Mouse (Mus musculus) heart, postnatal 0 days (tissue): ENCODE results near the gene Hist1h2ap. TPM values are rescaled to one million over a fixed set of nuclear protein-coding genes. Genes with fewer than 3 reads are reported as not detected.
"Not testable (repeated sequence)": the region's sequence is repeated elsewhere in the genome, so short reads cannot be mapped to it uniquely, and the experiment has no call there.

ENCODE experiments used
- ATAC-seq: fragments of 200-750 bp; cut with Nextera tagmentation; 2 replicates; pipeline ENCODE4 v1.8.0; 2017; ENCODE audit warnings: low read depth, moderate number of reproducible peaks, moderate library complexity; ENCODE audit not compliant: insufficient read depth
- DNase-seq: peaks from one replicate; pipeline ENCODE4 v3.0.0-alpha.2; 2016; ENCODE audit warnings: low spot score
- H3K27ac ChIP-seq: fragments of 300-500 bp; sonication (generic); 2 replicates; pipeline ENCODE4 v1.5.1; 2014; ENCODE audit warnings: low read depth, mild to moderate bottlenecking
- H3K27me3 ChIP-seq: fragments of 300-500 bp; sonication (generic); 2 replicates; pipeline ENCODE4 v1.6.1; 2014; ENCODE audit warnings: low read length, mixed read lengths; ENCODE audit not compliant: control insufficient read depth, insufficient read depth
- H3K36me3 ChIP-seq: fragments of 300-500 bp; sonication (generic); replicated peaks from 2 replicates; pipeline ENCODE4 v1.6.1; 2014; ENCODE audit warnings: low read length, mixed read lengths; ENCODE audit not compliant: control insufficient read depth, insufficient read depth
- H3K4me1 ChIP-seq: fragments of 300-500 bp; sonication (generic); 2 replicates; pipeline ENCODE4 v1.6.1; 2014; ENCODE audit warnings: antibody characterized with exemption; ENCODE audit not compliant: control insufficient read depth, insufficient read depth
- H3K4me2 ChIP-seq: fragments of 300-500 bp; sonication (generic); 2 replicates; pipeline ENCODE4 v1.6.1; 2014; ENCODE audit warnings: low read depth, mild to moderate bottlenecking, low read length, moderate library complexity
- H3K4me3 ChIP-seq: fragments of 300-500 bp; sonication (generic); 2 replicates; pipeline ENCODE4 v1.5.1; 2014; ENCODE audit warnings: low read depth, low read length
- H3K9ac ChIP-seq: fragments of 300-500 bp; sonication (generic); replicated peaks from 2 replicates; pipeline ENCODE4 v1.6.1; 2014; ENCODE audit warnings: low read depth, low read length, mixed read lengths
- H3K9me3 ChIP-seq: fragments of 300-500 bp; sonication (generic); replicated peaks from 2 replicates; pipeline ENCODE4 v1.6.1; 2016; ENCODE audit warnings: low read length; ENCODE audit not compliant: control insufficient read depth
- CTCF ChIP-seq: IDR thresholded peaks from 2 replicates; pipeline ENCODE4 v1.5.1; 2016; ENCODE audit warnings: antibody characterized with exemption, control low read depth, low read depth
- EP300 ChIP-seq: IDR thresholded peaks from 2 replicates; pipeline ENCODE4 v1.6.1; 2016; ENCODE audit warnings: antibody characterized with exemption, low read depth
- WGBS: fragments of 180-500 bp; shearing (Covaris S2); extraction: QIAGEN DNeasy Blood & Tissue Kit; methylation state at CpG from one replicate; pipeline ENCODE4 v1.1.7; 2014; 5-methylcytosine and 5-hydroxymethylcytosine counted together
- polyA plus RNA-seq: library from polyadenylated mRNA; unstranded; fragments of >200 nt; fragmentation: Nextera tagmentation; extraction: Ambion mirVana; gene quantifications from 2 replicates; pipeline ENCODE4 v1.2.1, GENCODE M21; 2015
- total RNA-seq: library from RNA; depleted of rRNA; stranded (reverse); fragments of >200 nt; gene quantifications from 2 replicates; pipeline ENCODE4 v1.2.3, GENCODE M21; 2014; ENCODE audit warnings: low replicate concordance; rRNA removed

Hist1h2ap gene
- 1,615 and 1,927 TPM in 2 replicates for total RNA-seq
- polyA plus RNA-seq = 664 and 726 TPM in 2 replicates

DNA sequence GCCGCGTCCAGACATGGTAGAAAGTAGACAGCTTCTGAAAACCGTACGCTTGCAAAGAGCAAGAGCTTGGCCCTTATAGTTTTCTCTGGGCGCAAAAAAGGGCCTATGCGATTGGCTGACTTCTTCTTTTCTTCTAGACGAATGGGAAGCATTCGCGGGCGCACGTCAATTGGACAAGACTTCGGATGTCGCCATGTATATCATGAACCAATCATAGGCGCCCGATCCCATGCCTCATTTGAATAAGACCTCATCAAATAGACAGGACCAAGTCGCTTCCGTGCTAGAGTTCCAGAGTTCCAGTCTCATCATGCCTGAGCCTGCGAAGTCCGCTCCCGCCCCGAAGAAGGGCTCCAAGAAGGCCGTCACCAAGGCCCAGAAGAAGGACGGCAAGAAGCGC, at the start of gene Hist1h2ap, which contains the start of gene Hist1h2br:
TSS of gene Hist1h2ap (minus strand) at position 47 of the 400 bp plus-strand sequence.
TSS of gene Hist1h2br (plus strand) at position 283 of the 400 bp plus-strand sequence.
- not testable (repeated sequence) for H3K4me2 ChIP-seq
- no CpG with 5 or more reads among the region's 24 CpGs for WGBS

DNA sequence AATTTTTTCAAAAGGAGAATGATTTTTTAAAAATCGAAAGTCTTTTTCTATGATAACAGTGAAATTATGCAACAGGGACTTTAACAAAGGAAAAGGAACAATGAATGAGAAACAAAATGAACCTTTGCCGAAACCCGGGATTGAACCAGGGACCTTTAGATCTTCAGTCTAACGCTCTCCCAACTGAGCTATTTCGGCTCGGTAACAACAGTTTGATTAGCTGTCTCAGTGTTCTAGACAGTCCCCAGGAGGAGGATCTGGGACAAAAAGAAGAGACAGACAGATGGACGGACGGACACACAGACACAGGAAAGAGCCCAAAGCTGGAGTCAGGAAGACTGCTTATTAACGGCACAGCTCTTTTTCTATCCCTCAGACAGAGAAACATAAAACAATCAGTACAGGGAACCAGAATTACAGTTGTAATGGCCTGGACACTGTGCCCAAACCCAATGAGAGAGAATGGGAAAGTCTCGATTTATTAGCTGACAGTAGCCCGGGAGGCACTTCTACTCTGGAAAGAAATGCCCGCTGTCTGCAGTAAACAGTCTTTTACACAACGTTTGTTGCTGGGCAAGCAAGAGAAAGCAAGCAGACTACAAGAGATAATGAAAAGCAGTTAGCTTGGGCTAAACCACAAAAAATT, 49.6 kb upstream of the Hist1h2ap start:
- Histone ChIP-seq H3K4me3 (peak overlapping the region; percentile 36), H3K27me3 (no peaks in the 10 kb centered on the region), H3K9ac (no peak overlapping the region), H3K4me2 (peak overlapping the region; percentile 56), H3K4me1 (no peaks in the 10 kb centered on the region), H3K9me3 (no peaks in the 10 kb centered on the region), H3K36me3 (no peaks in the 10 kb centered on the region), H3K27ac (no peak overlapping the region)
- TF ChIP-seq CTCF = no peak
- no peak for TF ChIP-seq EP300
- ATAC-seq (no peak; the same call in 1 of the 2 replicates), DNase-seq (peak; percentile 7)
- WGBS = 5% methylated on average over 13 of the region's 13 CpGs

More for the DNA sequence above, at the start of gene Hist1h2ap, which contains the start of gene Hist1h2br:
- not testable (repeated sequence) for H3K4me3 ChIP-seq, DNase-seq, H3K4me1 ChIP-seq, H3K27me3 ChIP-seq, H3K9ac ChIP-seq, H3K27ac ChIP-seq, H3K9me3 ChIP-seq, H3K36me3 ChIP-seq
- peak; percentile 92 for ATAC-seq

GRCm38 (mm10) chr13:21881878-21882669, 48.8 kb upstream of the Hist1h2ap start:
- no peaks in the 10 kb centered on the region for H3K36me3 ChIP-seq
- ATAC-seq (no peak), DNase-seq (no peak)
- peak overlapping the region; percentile 56 for H3K4me2 ChIP-seq
- TF ChIP-seq EP300 (no peak), CTCF (no peak)
- H3K9me3 ChIP-seq = no peaks in the 10 kb centered on the region
- no peaks in the 10 kb centered on the region for H3K27me3 ChIP-seq
- no peaks in the 10 kb centered on the region for H3K4me1 ChIP-seq
- no peak overlapping the region for H3K9ac ChIP-seq
- H3K27ac ChIP-seq = no peak overlapping the region
- H3K4me3 ChIP-seq = peak overlapping the region; percentile 36
- WGBS = 6% methylated on average over 27 of the region's 27 CpGs

DNA sequence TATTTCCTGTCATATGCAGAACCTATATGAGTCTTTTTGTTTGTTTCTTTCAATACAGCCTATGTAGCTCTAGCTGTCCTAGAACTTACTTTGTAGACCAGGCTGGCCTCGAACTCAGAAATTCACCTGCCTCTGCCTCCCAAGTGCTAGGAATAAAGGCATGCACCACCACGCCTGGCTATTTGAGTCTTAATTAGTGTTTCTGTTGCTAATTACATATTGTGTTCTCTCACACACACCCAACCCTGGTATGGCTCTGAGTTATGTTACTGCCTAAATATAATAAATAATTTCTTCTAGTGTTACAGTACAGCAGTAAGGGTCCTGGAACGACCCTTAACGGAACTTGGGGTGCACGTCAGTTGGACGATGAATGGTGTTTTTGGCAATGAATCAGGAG, 47.4 kb upstream of the Hist1h2ap start:
- Histone ChIP-seq H3K36me3 (no peaks in the 10 kb centered on the region), H3K4me3 (no peak overlapping the region), H3K9ac (no peak overlapping the region), H3K4me2 (no peak overlapping the region), H3K4me1 (no peaks in the 10 kb centered on the region), H3K27me3 (no peaks in the 10 kb centered on the region), H3K9me3 (no peaks in the 10 kb centered on the region), H3K27ac (no peak overlapping the region)
- TF ChIP-seq EP300 = no peak
- TF ChIP-seq CTCF = no peak
- WGBS = 73% methylated on average over 6 of the region's 6 CpGs
- ATAC-seq (no peak), DNase-seq (no peak)

- H3K27me3 ChIP-seq, ATAC-seq, H3K9ac ChIP-seq, H3K27ac ChIP-seq, H3K9me3 ChIP-seq, H3K36me3 ChIP-seq, H3K4me3 ChIP-seq, H3K4me2 ChIP-seq, H3K4me1 ChIP-seq, DNase-seq: not testable (repeated sequence)
- 59% methylated on average over 3 of the region's 3 CpGs for WGBS
These were observed 32.2 kb upstream of the Hist1h2ap start for GRCm38 (mm10) chr13:21865503-21865902.
